Mouse (Mus musculus) skeletal muscle tissue, postnatal 0 days (tissue): ENCODE measurements around the gene Btbd35f17. TPM values are rescaled to one million over a fixed set of nuclear protein-coding genes. Genes with fewer than 3 reads are reported as not detected.

Source experiments
- polyA plus RNA-seq: library from polyadenylated mRNA; unstranded; fragments of >200 nt; fragmentation: Nextera tagmentation; extraction: Ambion mirVana; gene quantifications from 2 replicates; pipeline ENCODE4 v1.2.1, GENCODE M21; 2015

Gene Btbd35f17
- not detected in 2 replicates for polyA plus RNA-seq

GRCm38 (mm10) chrX:4370336-4370735 lies at the start of gene Btbd35f17:
Gene Btbd35f17, plus strand, starts transcription at chrX:4370636.

Other genes with a start within 250 kb of the Btbd35f17 start
- gene Btbd35f28, start 174.1 kb upstream of the Btbd35f17 start, polyA plus RNA-seq = not detected in 2 replicates
- not detected in 2 replicates for gene Btbd35f20, start 79.4 kb upstream of the Btbd35f17 start, polyA plus RNA-seq